Mouse (Mus musculus): ENCODE data around the gene Kctd20.

Kctd20 gene

DNA sequence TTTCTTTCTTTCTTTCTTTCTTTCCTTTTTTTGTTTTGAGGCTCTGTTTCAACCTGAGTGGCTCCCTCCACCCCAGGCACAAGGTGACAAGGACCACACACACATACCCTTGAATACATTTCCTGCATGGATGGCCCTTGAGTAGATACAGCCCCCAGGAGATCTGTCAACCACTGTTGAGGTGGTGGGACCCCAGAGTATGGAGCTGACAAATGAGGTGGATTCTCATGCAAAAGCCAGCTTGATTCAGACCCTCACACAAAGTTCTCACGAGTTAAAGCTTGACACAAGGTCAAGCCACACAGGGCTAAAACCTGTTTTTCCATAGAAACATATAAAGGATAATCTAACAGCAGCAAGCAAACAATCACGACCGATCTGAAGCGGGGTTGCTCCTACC lies 19.5 kb upstream of the Kctd20 start:
- DNase-seq: no peak

DNA sequence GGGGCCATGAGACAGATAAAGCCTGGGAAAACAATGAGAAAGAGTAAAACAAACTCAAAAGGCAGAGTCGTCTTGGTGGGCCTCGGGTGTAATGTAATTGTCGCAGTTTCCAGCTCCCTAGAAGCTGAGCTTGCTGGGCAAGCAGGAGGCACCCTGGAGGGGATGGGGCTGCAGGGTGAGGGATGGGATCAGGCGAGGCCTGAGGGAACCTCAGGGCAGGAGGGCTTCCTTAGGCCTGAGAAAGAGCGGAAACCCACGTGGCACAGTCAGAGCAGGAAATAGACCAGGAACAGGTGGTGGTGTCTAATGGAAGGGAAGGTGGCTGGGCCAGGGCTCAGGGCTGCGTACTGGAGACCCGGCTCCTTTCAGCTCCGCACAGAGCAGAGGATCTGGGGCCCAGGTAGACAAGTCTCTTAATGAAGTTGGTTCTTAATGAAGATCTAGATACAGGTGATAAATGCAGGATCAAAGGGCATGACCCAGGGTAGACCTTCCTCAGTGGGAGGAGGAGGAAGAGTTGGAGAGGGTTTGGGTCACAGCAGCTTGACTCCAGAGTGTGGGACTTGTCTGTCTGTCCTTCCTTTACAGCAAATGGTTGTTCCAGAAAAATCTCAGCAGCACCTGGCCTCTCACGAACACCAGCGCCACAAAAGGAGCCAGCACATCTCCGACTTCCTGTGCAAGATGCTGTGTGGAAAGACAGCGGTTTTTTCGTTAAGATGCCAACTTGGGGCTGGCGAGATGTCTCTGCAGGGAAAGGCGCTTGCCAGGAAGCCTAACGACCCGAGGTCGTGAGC lies 17.4 kb upstream of the Kctd20 start:
- no peak for DNase-seq

DNA sequence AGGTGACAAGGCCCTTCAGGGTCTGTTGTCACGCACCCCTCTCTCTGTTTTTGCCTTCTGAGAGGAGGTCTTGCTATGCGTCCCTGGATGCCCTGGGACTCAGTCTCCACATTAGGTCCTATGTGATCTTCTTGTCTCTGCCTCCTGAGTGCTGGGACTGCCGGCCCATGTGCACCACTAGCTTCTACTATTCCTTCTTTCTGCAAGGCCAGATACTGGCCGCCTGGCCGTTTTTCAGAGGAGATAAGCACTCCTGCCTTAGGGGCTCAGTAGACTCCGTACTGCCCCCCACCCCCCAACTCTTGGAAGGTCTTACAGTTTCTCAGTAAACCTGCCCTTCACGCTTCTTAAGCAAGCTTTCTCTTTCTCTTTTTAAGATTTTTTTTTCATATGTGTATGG lies 15.6 kb upstream of the Kctd20 start:
- no peak for DNase-seq

DNA sequence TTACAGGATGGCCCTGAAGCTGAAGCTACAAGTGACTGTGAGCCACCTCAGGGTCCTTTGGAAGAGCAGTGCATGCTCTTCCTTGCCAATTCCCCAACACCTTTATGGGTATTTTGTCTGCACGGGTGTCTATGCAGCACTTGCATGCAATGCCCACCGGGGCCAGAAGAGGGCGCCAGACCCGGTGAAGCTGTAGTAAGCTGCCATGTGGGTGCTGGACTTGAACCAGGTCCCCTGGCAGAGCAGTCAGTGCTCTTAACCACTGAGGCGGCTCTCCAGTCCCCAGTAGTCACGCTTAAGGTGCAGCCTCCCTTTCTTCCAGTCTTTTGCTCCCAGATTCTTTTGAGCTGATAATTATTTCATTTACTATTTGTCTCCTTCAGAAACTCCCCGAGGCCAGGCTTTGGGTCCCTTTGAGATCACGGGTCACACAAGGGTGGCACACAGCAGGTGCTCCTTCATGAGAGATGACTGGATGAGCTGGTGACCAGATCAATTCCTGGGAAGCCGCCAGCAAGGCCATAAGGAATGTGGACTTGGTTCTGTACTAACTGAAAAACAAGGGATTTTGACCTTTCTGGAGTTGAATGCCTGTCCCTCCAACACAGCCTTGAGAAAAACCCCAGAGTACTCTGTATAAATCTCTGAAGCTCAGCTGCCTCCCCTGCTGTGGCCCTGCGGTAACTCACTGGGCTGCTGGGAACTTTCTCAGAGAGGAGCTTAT lies 15.0 kb upstream of the Kctd20 start:
- peak; percentile 78 to 87 for DNase-seq

GRCm38 (mm10) chr17:28940776-28941555 lies 10.8 kb upstream of the Kctd20 start:
- DNase-seq: peak; percentile 69

- no peak for DNase-seq
Observed at GRCm38 (mm10) chr17:28942101-28942500, 9.6 kb upstream of the Kctd20 start.

- DNase-seq: no peak
Observed at GRCm38 (mm10) chr17:28943740-28944139, 8.0 kb upstream of the Kctd20 start, which contains the start of gene Pxt1. Gene Pxt1, minus strand, starts transcription at chr17:28943840.

DNA sequence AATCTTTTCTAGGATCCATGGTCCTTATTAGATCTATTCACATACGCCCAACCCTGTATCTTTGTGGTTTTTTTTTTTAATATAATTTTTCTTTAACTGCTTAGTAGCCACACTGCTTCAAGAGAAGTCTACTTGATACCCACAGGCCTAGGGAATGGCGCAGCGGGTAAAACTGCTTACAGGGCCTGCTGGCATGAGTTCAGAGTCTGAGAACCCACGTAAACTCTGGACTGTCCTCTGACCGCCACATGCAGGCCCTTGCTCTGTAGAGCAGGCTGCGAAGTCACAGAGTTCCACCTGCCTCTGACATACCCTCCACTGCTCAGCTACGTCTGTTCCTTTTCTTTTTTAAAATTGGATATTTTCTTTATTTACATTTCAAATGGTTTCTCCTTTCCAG lies 7.3 kb upstream of the Kctd20 start:
- DNase-seq: no peak

DNA sequence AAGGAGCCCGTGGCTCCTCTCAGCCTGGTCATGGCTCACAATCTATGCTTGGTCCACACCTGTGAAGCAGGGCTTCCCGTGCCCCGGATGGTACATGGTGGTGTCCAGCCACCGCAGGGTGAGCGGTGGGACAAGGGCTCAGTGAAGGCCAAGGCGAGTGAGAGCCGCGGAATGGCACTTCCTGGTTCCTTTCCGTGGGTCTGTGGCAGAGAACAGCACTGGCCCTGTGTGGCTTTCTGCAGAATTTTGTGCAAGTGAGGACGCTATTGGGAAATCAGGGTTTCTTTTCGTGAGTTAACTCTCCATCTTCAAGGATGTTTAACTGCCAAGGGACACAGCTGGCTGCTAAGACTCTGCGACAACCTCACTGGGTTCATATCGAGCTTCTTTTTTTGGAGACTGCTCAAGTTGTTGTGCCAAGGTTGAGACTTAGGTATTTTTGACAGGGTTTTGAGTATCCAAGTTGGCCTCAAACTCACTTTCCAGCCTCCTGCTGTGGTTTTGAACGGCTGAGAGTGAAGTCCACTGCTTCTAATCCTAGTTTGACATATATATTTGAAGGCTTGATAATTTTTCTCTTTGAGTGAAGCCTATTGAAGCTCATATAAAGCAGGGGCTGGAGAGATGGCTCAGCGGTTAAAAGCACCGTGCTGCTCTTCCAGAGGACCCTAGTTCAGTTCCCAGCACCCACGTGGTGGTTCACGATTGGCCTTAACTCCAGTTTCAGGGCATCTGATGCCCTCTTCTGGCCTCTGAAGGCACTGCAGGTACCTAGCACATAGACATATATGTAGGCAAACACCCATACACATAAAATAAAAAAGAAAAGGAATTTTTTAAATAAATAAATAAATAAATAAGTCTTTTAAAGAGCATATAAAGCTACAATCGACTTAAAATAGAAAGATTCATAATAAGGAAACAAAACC lies 4.5 kb upstream of the Kctd20 start:
- DNase-seq: no peak

DNA sequence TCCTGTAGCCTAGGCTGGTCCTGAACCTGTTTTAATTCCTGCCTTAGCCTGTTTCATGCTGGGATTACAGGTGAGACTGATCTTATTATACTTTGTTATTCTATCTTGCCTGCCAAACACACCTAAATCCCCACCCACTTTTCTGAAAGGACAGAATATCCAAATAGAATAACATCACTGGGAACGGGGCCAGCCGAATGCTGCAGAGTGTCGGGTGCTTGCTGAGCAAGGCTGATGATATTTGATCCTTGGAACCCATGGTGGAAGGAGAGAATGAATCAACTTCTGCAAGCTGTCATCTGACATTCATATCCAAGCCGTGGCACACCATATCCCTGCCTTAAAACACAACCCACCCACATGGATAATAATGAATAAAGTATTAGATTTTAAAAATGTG lies 3.1 kb upstream of the Kctd20 start:
- DNase-seq: peak; percentile 47 to 61

GRCm38 (mm10) chr17:28950751-28951150 lies 999 bp upstream of the Kctd20 start:
- no peak for DNase-seq

GRCm38 (mm10) chr17:28953251-28953650 lies 1.5 kb downstream of the Kctd20 start:
- peak; percentile 36 to 37 for DNase-seq

- DNase-seq: no peak
Observed at GRCm38 (mm10) chr17:28954416-28954815, 2.7 kb downstream of the Kctd20 start.

GRCm38 (mm10) chr17:28960597-28960996 lies 8.8 kb downstream of the Kctd20 start:
- no peak for DNase-seq

DNA sequence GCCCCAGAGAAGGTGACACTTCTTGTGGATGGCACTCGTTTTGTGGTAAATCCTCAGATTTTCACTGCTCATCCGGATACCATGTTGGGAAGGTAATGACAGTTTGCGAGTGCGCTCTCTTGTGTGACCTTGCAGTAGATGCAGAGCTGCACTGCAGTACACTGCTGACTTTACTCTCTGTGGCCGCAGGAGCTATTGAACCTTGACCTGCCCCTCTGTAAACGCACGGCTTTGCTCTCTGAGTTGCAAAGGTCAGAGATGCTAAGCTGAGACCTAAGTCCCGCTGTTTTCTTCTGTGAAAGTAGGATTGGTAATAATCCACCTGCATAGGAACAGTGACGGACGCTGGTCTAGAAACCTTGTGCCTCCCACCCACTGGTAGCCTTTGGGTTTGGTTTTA lies 9.8 kb downstream of the Kctd20 start:
- DNase-seq: no peak

GRCm38 (mm10) chr17:28967021-28967610 lies 15.4 kb downstream of the Kctd20 start:
- DNase-seq: no peak

DNA sequence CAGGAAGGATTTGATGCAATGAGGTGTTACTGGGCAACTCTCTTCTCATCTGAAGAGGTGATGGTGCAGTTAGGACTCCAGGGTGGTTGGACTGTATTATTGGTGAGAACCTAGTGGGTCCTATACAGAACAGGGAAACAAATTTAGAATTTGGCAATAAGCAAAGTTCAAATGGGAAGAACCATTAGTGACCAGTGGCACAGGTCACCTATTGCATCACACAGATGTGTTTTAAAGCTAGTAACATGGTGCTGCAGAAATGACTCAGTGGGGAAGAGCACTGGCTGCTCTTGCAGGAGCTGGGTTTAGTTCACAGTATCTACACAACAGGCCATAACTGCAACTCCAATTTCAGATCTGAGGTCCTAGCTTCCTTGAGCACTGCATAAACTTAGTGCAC lies 18.4 kb downstream of the Kctd20 start:
- DNase-seq: no peak

GRCm38 (mm10) chr17:28979091-28979490 lies 27.3 kb downstream of the Kctd20 start:
- no peak for DNase-seq

DNA sequence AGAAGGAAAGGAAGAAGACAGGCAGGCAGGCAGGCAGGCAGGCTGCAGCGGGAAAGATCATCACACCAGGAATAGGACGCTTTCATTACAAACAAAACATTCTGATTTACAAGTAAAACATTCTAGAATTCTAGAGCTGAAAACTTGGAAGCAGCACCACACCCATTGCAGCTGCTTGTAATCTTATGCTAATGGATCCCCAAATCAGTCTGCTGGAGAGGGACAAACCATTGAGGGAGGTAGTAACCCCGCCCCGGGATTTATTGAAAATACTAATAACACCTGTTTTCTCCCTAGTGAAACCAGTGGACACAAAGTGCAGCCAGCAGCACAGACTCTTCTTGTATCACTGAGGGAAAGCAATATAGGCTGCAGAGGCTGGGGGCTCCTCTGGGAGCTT lies 29.3 kb downstream of the Kctd20 start:
- DNase-seq: no peak

- no peak for DNase-seq
Observed at GRCm38 (mm10) chr17:28982591-28982990, 30.8 kb downstream of the Kctd20 start.

- DNase-seq: no peak
Observed at GRCm38 (mm10) chr17:28984724-28985420, 33.1 kb downstream of the Kctd20 start.

Data from cerebellum, postnatal 10 days (tissue).